Mouse (Mus musculus): ENCODE results near the gene Ccdc60.

DNA sequence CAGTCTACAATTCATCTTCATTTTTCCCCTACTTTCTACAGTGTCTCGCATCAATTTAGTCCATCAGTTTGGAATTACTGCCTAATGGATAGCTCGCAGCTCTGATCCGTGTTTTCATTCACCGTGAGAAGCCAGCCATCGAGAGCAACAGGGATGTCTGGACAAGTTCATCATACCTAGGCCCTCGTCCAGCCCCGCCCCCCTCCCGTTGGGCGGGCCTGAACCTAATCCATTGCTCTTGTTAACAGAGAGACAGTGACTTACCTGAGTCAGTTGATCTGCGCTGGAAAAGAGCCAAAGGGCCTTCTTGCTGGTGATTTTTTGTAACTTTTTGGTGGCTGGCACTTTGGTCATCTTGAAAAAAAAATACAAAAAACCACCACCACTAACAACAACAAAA lies 602 bp downstream of the Ccdc60 start:
- TF ChIP-seq CTCF (conservative IDR thresholded peaks at IDR 0.05; ENCODE audit: insufficient read depth, insufficient read length, low read depth, low read length) (no peak), POLR2A (IDR thresholded peaks at IDR 0.05; ENCODE audit: low read depth, low read length) (no peak)

Measured in kidney, adult 2 months (tissue).